Mouse (Mus musculus): ENCODE measurements around the gene Aox3. TPM values are rescaled to one million over a fixed set of nuclear protein-coding genes. Genes with fewer than 3 reads are reported as not detected.
A peak's percentile ranks its signal among the peaks of the same experiment; 100 is the strongest.

Aox3 gene
- polyA plus RNA-seq, 1 experiment, result 0.14 TPM

DNA sequence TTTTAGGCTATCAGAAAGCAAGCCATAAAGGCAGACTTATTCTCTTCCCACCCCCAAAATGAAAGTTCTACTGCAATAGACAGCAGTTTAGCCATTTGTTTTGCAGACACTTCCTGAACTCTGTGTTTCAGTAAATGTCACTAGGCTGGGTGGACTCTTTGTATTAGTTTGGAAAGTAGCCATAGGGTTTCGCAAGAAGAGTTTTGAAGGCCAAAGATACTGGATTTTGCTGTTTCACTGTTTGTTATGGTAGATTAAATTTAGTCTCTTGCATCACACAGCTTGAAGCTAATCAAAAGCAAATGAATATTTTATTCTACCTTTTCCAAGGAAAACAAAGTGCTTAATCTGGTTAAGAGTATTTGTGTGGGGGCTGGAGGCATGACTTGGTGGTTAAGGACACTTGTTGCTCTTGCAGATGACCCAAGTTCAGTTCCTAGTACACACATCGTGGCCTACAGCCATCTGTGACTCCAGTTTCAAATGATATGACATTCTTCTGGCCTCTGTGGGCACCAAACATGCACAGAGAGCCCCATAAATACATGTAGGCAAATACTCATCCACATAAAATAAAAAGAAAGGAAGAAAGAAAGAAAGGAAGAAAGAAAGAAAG is 11.3 kb upstream of the Aox3 start:
- Histone ChIP-seq H3K27ac (ENCODE audit: insufficient read depth, low read length) (peak overlapping the region; percentile 50), H3K4me3 (ENCODE audit: insufficient read depth, low read length) (no peak overlapping the region), H3K4me1 (ENCODE audit: control insufficient read depth, insufficient read depth, low read length) (no peaks in the 10 kb centered on the region)
- TF ChIP-seq POLR2A (IDR thresholded peaks at IDR 0.05; ENCODE audit: low read depth, low read length) (no peak), CTCF (IDR thresholded peaks at IDR 0.05; ENCODE audit: borderline replicate concordance, insufficient read depth, low read length) (no peak)

DNA sequence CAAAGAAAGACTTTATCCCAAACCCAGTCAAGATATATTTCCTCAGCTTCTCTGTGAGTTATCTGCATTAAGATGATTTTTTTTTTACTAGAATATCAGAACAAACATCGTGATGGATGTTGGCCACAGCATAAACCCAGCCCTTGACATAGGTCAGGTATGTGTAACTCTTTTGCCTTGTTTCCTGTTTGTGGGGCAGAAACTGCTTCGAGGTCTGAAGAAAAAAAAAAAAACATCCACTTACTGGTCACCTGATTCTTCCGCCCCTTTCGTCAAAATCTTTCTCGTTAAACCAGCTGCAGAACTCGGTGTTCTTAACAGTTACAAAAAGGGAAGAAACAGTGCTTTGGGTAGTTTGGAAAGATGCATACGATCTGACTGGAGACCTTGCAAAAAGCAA is 10.4 kb upstream of the Aox3 start:
- no peaks in the 10 kb centered on the region for H3K4me1 ChIP-seq (ENCODE audit: control insufficient read depth, insufficient read depth, low read length)
- H3K4me3 ChIP-seq (ENCODE audit: insufficient read depth, low read length), result no peak overlapping the region
- H3K27ac ChIP-seq (ENCODE audit: insufficient read depth, low read length), result no peak overlapping the region
- TF ChIP-seq CTCF (IDR thresholded peaks at IDR 0.05; ENCODE audit: borderline replicate concordance, insufficient read depth, low read length) (no peak), POLR2A (IDR thresholded peaks at IDR 0.05; ENCODE audit: low read depth, low read length) (no peak)

DNA sequence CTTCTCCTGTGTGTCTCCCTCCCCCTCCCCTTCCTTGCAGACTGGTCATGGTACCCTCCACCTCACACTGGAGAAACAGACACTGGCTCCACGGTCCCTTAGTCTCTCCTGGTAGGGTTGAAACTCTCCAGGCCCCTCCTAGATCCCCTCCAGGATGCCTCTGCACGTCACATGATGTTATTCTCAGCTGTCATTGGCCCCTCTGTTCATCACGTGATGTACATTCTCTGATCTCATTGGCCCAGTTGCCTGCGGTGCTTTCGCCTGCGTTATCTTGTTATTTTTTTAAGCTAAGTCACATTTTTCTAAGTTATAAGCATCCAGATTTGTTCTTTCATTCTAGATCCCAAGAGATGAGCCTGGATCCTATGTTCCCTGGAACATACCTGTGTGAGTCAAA is 7.2 kb upstream of the Aox3 start:
- Histone ChIP-seq H3K4me1 (ENCODE audit: control insufficient read depth, insufficient read depth, low read length) (no peaks in the 10 kb centered on the region), H3K27ac (ENCODE audit: insufficient read depth, low read length) (no peak overlapping the region)

DNA sequence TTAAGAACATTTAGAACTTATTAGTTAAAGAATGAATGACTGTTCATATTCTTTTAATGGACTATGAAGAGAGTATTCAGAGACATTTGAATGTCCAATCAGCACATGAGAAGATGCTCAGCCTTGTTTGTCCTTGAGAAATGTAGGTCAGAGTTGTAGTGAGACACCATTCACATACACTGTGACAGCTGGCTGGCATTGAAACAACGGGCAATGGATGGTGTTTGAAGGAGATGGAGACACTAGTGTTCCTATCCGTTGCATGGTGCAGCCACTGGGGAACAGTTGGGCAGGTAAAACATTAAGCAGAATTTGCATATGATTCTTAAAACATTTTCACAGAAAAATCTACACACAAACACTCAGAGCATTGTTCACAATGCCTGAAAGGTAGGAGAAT is 5.9 kb upstream of the Aox3 start:
- Histone ChIP-seq H3K4me1 (ENCODE audit: control insufficient read depth, insufficient read depth, low read length) (no peaks in the 10 kb centered on the region), H3K4me3 (ENCODE audit: insufficient read depth, low read length) (no peak overlapping the region), H3K27ac (ENCODE audit: insufficient read depth, low read length) (no peak overlapping the region)
- no peak for TF ChIP-seq POLR2A (IDR thresholded peaks at IDR 0.05; ENCODE audit: low read depth, low read length)
- TF ChIP-seq CTCF (IDR thresholded peaks at IDR 0.05; ENCODE audit: borderline replicate concordance, insufficient read depth, low read length), result no peak

More for the DNA sequence above, 7.2 kb upstream of the Aox3 start:
- no peak overlapping the region for H3K4me3 ChIP-seq (ENCODE audit: insufficient read depth, low read length)
- TF ChIP-seq POLR2A (IDR thresholded peaks at IDR 0.05; ENCODE audit: low read depth, low read length) (no peak), CTCF (IDR thresholded peaks at IDR 0.05; ENCODE audit: borderline replicate concordance, insufficient read depth, low read length) (no peak)

DNA sequence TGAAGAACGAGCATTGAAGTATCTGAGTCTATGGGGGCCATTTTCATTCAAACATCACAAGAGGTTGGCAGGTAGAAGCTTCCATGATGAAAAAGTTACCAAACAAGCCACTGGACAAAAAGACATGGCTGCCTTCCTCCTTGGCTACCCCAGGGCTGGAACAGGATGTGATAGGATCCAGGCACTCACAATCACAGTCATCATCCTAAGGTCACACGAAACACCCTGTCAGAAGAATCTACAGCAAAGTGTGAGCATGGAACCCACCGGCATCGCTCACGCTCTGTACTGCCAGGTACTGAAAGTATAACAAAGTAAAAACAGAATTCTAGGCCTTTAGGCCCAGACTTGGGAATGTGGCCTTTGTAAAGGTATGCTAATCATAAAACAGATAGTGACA is 2.7 kb upstream of the Aox3 start:
- no peaks in the 10 kb centered on the region for H3K4me1 ChIP-seq (ENCODE audit: control insufficient read depth, insufficient read depth, low read length)
- no peak overlapping the region for H3K4me3 ChIP-seq (ENCODE audit: insufficient read depth, low read length)
- H3K27ac ChIP-seq (ENCODE audit: insufficient read depth, low read length), result no peak overlapping the region
- TF ChIP-seq POLR2A (IDR thresholded peaks at IDR 0.05; ENCODE audit: low read depth, low read length) (no peak), CTCF (IDR thresholded peaks at IDR 0.05; ENCODE audit: borderline replicate concordance, insufficient read depth, low read length) (no peak)

DNA sequence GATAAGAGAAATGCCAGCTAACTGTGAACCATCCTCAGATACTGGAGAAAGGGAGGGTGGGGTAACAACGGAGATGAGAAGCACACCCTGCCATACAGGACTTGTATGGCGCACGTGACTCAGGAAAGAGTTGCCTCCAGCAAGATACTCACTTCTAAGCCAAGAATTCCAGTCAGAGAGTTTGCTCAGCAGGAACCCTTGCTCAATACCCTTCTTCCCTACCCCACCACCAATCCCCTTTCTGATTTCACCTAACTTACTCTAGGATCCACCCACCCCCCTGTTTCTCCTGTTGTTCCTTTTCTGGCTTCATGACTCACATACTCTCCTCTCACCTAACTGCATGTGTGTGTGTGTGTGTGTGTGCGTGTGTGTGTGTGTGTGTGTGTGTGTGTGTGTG is 1.6 kb upstream of the Aox3 start:
- Histone ChIP-seq H3K4me3 (ENCODE audit: insufficient read depth, low read length) (no peak overlapping the region), H3K4me1 (ENCODE audit: control insufficient read depth, insufficient read depth, low read length) (no peaks in the 10 kb centered on the region), H3K27ac (ENCODE audit: insufficient read depth, low read length) (no peak overlapping the region)
- no peak for TF ChIP-seq CTCF (IDR thresholded peaks at IDR 0.05; ENCODE audit: borderline replicate concordance, insufficient read depth, low read length)
- no peak for TF ChIP-seq POLR2A (IDR thresholded peaks at IDR 0.05; ENCODE audit: low read depth, low read length)

DNA sequence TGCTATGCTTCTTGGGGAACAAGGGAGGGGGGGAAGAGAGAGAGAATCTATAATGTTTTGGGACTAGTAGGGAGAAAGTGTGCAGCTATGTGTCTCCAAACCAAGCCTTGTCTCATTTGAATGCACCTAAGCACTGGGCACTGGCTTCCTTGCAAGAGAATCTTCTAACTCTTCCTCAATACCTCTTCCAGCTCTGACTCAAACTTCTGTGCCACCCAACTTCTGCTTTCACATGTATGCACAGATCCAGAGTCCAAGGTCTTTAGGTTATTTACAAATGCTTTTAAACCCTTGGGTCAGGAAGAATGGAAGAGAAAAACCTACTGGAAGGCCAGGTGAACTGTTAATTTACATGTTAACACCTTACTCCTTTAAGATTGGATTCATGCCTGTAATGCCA is 511 bp downstream of the Aox3 start:
- TF ChIP-seq CTCF (IDR thresholded peaks at IDR 0.05; ENCODE audit: borderline replicate concordance, insufficient read depth, low read length), result no peak
- no peak for TF ChIP-seq POLR2A (IDR thresholded peaks at IDR 0.05; ENCODE audit: low read depth, low read length)
- Histone ChIP-seq H3K4me3 (ENCODE audit: insufficient read depth, low read length) (no peak overlapping the region), H3K4me1 (ENCODE audit: control insufficient read depth, insufficient read depth, low read length) (no peaks in the 10 kb centered on the region), H3K27ac (ENCODE audit: insufficient read depth, low read length) (no peak overlapping the region)

DNA sequence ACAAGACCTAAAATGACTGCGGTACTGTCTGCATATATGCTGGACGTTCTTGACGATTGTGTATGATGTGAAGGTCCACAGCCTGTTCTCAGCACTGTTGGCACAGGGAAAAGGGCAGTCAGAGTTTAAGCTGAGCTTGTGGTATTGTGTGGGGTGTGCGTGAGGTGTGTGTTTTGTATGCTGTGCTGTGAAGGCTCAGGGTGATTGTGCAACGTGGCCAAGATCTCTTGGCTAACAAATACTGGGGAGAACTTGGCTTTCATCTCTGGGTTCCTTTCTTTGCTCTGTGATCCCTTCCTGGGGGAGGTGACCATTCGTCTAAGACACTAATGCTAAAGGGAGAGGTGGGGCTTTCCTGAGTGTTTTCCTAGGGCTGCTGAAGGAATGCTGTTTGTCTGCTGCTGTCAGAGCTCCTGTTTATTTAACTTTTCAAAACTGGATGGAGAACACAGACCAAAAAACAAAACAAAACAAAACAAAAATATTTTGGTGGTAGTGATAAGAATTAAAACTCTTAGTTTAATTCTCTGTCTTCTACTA is 1.2 kb downstream of the Aox3 start:
- H3K27ac ChIP-seq (ENCODE audit: insufficient read depth, low read length), result no peak overlapping the region
- H3K4me3 ChIP-seq (ENCODE audit: insufficient read depth, low read length), result no peak overlapping the region
- no peak for TF ChIP-seq POLR2A (IDR thresholded peaks at IDR 0.05; ENCODE audit: low read depth, low read length)
- H3K4me1 ChIP-seq (ENCODE audit: control insufficient read depth, insufficient read depth, low read length), result no peaks in the 10 kb centered on the region

DNA sequence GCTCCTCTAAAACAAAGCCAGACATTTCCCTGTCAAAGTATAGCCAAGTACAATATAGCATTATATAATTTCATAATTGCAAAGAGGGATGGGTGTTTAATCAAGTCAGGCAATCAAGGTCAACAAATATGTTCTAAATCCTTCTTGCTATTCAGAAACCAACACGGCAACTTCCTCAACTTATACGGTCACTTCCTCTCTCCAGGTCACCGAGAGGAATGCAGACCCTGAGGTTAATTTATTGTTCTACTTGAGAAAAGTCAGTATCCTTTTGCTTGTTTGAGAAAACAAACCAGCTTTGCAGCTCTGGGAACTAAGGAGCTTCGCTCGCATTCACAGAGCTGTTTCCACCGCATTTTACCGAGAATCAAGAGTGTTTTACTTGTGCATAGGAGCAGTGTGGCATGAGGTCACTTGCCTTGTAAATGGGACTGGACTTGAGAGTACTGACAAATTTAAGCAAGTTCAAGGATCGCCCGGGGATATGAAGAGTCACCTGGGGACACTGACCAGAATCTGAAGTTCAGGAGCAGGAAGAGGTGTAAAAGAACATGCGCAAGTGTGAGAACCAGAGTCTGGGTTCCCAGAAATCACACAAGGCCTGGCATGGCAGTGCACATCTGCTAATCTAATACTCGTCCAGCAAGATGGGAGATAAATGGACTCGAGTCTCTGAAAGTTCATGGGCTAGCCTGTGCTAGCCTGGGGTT is 1.9 kb downstream of the Aox3 start:
- Histone ChIP-seq H3K4me1 (ENCODE audit: control insufficient read depth, insufficient read depth, low read length) (no peaks in the 10 kb centered on the region), H3K4me3 (ENCODE audit: insufficient read depth, low read length) (no peak overlapping the region), H3K27ac (ENCODE audit: insufficient read depth, low read length) (no peak overlapping the region)
- TF ChIP-seq CTCF (IDR thresholded peaks at IDR 0.05; ENCODE audit: borderline replicate concordance, insufficient read depth, low read length) (no peak), POLR2A (IDR thresholded peaks at IDR 0.05; ENCODE audit: low read depth, low read length) (no peak)

DNA sequence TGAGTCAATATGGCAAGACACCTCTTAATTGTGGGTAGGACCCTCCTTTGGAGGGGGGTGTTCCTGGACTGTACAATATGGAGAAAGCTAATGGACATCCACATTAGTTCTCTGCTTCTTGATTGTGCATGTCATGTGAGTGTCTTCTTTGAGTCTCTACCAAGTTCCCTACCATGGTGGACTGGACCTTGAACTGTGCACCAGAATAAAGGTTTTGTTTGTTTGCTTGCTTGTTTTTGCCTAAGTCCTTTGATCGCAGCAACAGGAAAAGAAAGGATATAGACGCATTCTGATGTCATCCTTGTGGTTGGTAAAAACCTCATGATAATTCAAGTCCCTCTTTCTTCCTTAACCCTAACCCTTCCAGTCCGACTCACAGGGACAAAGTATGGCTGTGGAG is 5.3 kb downstream of the Aox3 start:
- TF ChIP-seq CTCF (IDR thresholded peaks at IDR 0.05; ENCODE audit: borderline replicate concordance, insufficient read depth, low read length) (no peak), POLR2A (IDR thresholded peaks at IDR 0.05; ENCODE audit: low read depth, low read length) (no peak)
- no peaks in the 10 kb centered on the region for H3K4me1 ChIP-seq (ENCODE audit: control insufficient read depth, insufficient read depth, low read length)
- H3K4me3 ChIP-seq (ENCODE audit: insufficient read depth, low read length), result no peak overlapping the region
- no peak overlapping the region for H3K27ac ChIP-seq (ENCODE audit: insufficient read depth, low read length)

Data from embryonic fibroblast, embryonic 13.5 days (primary cell).